Mouse (Mus musculus): Measurements from ENCODE around the gene Mepce. TPM values are rescaled to one million over a fixed set of nuclear protein-coding genes. Genes with fewer than 3 reads are reported as not detected.
"Not testable (repeated sequence)": the region's sequence is repeated elsewhere in the genome, so short reads cannot be mapped to it uniquely, and the experiment has no call there.

Gene Mepce
- polyA plus RNA-seq, 1 experiment, result 42.9 TPM

DNA sequence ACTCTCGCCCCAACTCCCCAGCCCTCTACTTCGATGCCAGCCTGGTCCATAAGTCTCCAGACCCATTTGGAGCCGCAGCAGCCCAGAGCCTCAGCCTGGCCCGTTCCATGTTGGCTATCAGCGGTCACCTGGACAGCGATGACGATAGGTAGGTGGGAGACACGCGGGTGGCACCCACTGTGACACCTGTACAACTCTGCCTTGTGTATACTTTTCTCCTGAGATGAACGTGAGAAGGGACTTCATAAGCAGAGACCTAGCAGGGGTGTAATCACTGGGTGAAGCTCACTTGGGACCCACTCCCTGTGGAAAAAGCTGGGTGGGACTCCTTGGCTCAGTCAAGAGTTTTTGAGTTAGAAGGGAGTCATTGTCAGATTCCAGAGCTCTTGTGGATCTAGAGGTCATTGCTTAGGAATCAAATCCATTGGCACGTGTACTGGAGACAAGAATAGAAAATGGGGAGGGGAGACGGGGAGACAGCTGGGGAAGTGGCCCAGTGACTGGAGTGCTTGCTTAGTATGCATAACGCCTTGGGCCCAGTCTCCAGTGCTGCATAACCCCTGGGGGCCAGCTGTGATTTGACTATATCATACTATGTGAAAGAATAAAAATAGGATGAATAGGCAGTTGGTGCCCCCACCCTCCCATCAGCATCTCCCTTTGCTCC, 36.1 kb downstream of the Mepce start:
- Histone ChIP-seq H3K4me3 (ENCODE audit: insufficient read depth, low read depth, low read length) (no peak overlapping the region), H3K36me3 (ENCODE audit: control insufficient read depth, insufficient read depth, low read length) (no peaks in the 10 kb centered on the region), H3K27me3 (replicated peaks; ENCODE audit: control insufficient read depth, insufficient read depth, low read length) (no peaks in the 10 kb centered on the region), H3K27ac (ENCODE audit: insufficient read depth, low read depth, low read length) (no peak overlapping the region), H3K4me1 (ENCODE audit: control insufficient read depth, insufficient read depth, low read length) (0 out of 2 replicates have a peak, but pooled peaks cover 3% of the 10 kb centered on the region)
- TF ChIP-seq CTCF (conservative IDR thresholded peaks at IDR 0.05; ENCODE audit: insufficient read depth, insufficient read length, low read depth, low read length), result no peak
- no peak for DNase-seq
- WGBS, result 87% methylated on average over 13 of the region's 13 CpGs

DNA sequence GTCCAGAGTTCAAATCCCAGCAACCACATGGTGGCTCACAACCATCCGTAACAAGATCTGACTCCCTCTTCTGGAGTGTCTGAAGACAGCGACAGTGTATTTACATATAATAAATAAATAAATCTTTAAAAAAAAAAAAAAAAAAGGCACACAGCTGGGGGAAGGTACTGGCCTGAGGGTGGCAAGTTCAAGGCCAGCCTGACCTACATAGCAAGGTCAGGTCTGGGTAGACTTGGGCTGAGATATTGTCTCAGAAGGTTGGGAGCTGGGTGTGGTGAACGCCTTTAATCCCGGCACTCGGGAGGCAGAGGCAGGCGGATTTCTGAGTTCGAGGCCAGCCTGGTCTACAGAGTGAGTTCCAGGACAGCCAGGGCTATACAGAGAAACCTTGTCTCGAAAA, 37.2 kb downstream of the Mepce start:
- H3K4me1 ChIP-seq (ENCODE audit: control insufficient read depth, insufficient read depth, low read length); H3K4me3 ChIP-seq (ENCODE audit: insufficient read depth, low read depth, low read length); DNase-seq; H3K36me3 ChIP-seq (ENCODE audit: control insufficient read depth, insufficient read depth, low read length); H3K27ac ChIP-seq (ENCODE audit: insufficient read depth, low read depth, low read length); H3K27me3 ChIP-seq (replicated peaks; ENCODE audit: control insufficient read depth, insufficient read depth, low read length): not testable (repeated sequence)
- 81% methylated on average over 7 of the region's 8 CpGs for WGBS

DNA sequence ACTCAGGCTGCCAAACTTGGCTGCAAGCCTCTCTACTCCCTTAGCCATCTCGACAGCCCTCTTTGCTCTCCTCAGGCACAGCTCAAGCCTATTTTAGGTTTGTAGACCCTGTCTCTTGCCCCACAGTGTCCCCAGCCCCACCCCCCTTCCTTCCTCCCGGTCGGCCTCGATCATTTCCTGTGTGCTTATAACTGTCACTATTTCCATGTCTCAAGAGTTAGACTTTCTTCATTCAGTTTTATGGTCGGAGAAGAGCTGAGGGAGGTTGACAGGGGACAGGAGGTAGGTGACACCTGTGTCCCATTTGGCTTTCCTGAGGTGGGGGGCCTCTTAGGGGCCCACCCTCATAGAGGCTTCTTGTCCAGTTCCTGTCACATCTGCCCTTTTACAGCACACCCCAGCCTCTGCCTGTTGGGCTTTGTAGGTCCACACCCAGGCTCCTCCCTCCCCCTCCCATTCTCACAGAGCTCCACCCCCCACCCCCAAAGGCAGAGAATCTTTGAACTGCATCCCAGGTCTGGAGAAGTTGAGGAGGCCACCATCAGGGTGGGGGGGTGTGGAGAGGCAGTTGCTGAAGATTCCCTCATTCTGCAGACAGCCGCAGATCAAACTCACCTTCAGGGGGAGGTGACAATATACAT, 38.1 kb downstream of the Mepce start:
- no peaks in the 10 kb centered on the region for H3K27me3 ChIP-seq (replicated peaks; ENCODE audit: control insufficient read depth, insufficient read depth, low read length)
- peak; percentile 33 for DNase-seq
- 0 out of 2 replicates have a peak, but pooled peaks cover 3% of the 10 kb centered on the region for H3K4me1 ChIP-seq (ENCODE audit: control insufficient read depth, insufficient read depth, low read length)
- H3K27ac ChIP-seq (ENCODE audit: insufficient read depth, low read depth, low read length), result peak overlapping the region; percentile 46
- WGBS, result 28% methylated on average over 6 of the region's 6 CpGs
- TF ChIP-seq CTCF (conservative IDR thresholded peaks at IDR 0.05; ENCODE audit: insufficient read depth, insufficient read length, low read depth, low read length) (no peak), POLR2A (IDR thresholded peaks at IDR 0.05; ENCODE audit: low read depth, low read length) (no peak)
- no peaks in the 10 kb centered on the region for H3K36me3 ChIP-seq (ENCODE audit: control insufficient read depth, insufficient read depth, low read length)
- H3K4me3 ChIP-seq (ENCODE audit: insufficient read depth, low read depth, low read length), result peak overlapping the region; percentile 20; the same call in 1 of the 2 replicates

DNA sequence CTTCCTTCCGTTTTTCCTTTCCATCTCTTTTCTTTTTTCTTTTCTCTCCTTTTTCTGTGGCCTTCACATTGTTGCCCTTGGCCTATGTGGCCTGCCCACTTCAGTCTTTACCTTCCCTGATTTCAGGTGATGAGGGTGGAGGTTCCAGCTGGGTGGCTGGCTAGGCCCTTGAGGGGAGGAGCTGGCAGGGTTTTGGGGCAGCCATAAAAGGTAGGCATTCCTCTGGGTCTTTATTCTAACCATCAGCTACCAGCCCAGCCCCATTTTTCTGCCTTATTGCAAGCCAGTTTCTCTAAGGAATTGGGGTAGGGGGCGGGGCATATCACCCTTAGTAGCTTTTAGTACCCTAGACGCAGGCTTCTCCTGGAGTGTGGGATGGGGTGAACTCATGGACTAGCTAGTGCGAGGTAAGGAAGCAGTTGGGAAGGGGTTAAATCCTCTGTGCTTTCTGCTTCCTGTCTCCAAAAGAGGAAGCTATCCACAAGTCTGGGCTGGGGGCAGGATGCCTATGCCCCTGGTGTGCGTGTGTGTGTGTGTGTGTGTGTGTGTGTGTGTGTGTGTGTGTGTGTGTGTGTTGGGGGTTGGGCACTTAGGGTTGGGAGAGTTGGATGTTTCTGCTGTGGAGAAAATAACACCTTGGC, 39.2 kb downstream of the Mepce start:
- no peak for TF ChIP-seq POLR2A (IDR thresholded peaks at IDR 0.05; ENCODE audit: low read depth, low read length)
- no peak for TF ChIP-seq CTCF (conservative IDR thresholded peaks at IDR 0.05; ENCODE audit: insufficient read depth, insufficient read length, low read depth, low read length)
- 36% methylated on average over 5 of the region's 5 CpGs for WGBS
- Histone ChIP-seq H3K27me3 (replicated peaks; ENCODE audit: control insufficient read depth, insufficient read depth, low read length) (no peaks in the 10 kb centered on the region), H3K4me1 (ENCODE audit: control insufficient read depth, insufficient read depth, low read length) (0 out of 2 replicates have a peak, but pooled peaks cover 3% of the 10 kb centered on the region), H3K4me3 (ENCODE audit: insufficient read depth, low read depth, low read length) (peak overlapping the region; percentile 18), H3K27ac (ENCODE audit: insufficient read depth, low read depth, low read length) (peak overlapping the region; percentile 51), H3K36me3 (ENCODE audit: control insufficient read depth, insufficient read depth, low read length) (no peaks in the 10 kb centered on the region)
- peak; percentile 49 for DNase-seq

DNA sequence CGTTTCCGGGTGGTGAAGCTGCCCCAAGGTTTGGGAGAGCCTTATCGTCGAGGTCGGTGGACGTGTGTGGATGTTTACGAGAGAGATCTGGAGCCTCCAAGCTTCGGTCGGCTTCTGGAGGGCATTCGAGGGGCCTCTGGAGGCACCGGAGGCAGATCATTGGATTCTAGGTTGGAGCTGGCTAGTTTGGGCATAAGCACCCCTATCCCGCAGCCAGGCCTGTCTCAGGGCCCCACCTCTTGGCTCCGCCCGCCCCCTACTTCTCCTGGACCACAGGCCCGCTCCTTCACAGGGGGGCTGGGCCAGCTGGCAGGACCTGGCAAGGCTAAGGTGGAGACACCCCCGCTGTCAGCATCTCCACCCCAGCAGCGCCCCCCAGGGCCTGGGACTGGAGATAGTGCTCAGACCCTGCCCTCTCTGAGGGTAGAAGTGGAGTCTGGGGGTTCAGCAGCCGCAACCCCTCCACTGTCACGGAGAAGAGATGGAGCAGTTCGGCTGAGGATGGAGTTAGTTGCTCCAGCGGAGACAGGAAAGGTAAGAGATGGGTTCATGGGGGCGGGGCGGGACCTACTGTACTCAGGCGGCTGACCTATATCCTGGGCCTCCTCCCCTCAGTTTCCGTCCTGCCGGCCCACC, 40.0 kb downstream of the Mepce start:
- Histone ChIP-seq H3K36me3 (ENCODE audit: control insufficient read depth, insufficient read depth, low read length) (no peaks in the 10 kb centered on the region), H3K27ac (ENCODE audit: insufficient read depth, low read depth, low read length) (peak overlapping the region; percentile 51), H3K27me3 (replicated peaks; ENCODE audit: control insufficient read depth, insufficient read depth, low read length) (no peaks in the 10 kb centered on the region), H3K4me1 (ENCODE audit: control insufficient read depth, insufficient read depth, low read length) (0 out of 2 replicates have a peak, but pooled peaks cover 3% of the 10 kb centered on the region), H3K4me3 (ENCODE audit: insufficient read depth, low read depth, low read length) (peak overlapping the region; percentile 71)
- 5% methylated on average over 26 of the region's 26 CpGs for WGBS
- TF ChIP-seq POLR2A (IDR thresholded peaks at IDR 0.05; ENCODE audit: low read depth, low read length), result no peak
- no peak for TF ChIP-seq CTCF (conservative IDR thresholded peaks at IDR 0.05; ENCODE audit: insufficient read depth, insufficient read length, low read depth, low read length)
- peak; percentile 51 for DNase-seq

DNA sequence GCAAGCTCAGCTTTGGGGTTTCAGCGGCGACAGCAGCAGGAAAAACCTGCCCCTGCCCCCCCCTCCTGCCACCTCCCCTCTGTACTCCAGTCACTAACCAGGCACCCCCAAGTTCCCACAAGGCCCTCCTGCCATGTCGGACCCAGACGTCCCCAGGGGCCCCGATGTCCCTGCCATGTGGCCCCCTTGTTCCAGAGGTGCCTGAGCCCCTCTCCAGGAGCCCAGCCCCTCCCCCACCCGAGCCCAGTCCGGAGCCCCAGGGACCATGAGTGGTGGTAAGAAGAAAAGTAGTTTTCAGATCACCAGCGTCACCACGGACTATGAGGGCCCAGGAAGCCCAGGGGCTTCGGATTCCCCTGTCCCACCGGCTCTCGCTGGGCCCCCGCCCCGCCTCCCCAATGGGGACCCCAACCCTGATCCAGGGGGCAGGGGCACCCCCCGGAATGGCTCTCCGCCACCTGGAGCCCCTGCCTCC, 40.6 kb downstream of the Mepce start:
- Histone ChIP-seq H3K4me3 (ENCODE audit: insufficient read depth, low read depth, low read length) (peak overlapping the region; percentile 71), H3K4me1 (ENCODE audit: control insufficient read depth, insufficient read depth, low read length) (0 out of 2 replicates have a peak, but pooled peaks cover 6% of the 10 kb centered on the region), H3K36me3 (ENCODE audit: control insufficient read depth, insufficient read depth, low read length) (no peaks in the 10 kb centered on the region), H3K27me3 (replicated peaks; ENCODE audit: control insufficient read depth, insufficient read depth, low read length) (no peaks in the 10 kb centered on the region), H3K27ac (ENCODE audit: insufficient read depth, low read depth, low read length) (peak overlapping the region; percentile 78)
- no peak for DNase-seq
- TF ChIP-seq POLR2A (IDR thresholded peaks at IDR 0.05; ENCODE audit: low read depth, low read length), result no peak
- no peak for TF ChIP-seq CTCF (conservative IDR thresholded peaks at IDR 0.05; ENCODE audit: insufficient read depth, insufficient read length, low read depth, low read length)
- WGBS, result 2% methylated on average over 16 of the region's 16 CpGs
